Mouse (Mus musculus): ENCODE data around the gene Fbf1.

The Fbf1 gene

DNA sequence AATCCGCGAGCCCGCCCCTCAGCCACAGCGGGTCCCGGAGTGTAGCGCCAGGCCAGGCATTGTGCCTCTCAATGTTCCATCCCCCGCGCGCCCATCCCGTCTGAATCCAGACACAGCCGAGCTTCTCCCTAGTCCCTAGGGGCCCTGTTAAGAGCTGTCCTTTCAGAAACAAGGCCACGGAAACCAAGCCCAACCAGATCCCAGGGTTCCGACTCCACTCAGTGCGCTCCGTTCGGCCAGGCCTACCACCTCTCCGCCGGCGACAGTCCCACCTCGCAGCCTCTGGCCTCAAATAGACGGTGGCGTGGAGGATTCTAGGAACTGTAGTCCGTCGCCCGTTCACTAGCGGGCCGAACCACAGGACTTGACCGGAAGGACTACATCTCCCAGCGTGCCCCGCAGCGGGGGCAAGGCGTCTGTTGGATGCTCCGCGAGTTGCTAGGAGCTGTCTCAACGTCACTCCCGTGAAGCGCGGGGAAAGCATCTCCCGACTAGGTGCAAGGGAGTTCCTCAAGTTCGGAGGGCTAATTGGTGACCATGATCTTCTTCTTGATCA lies at the start of gene Fbf1:
TSS of gene Fbf1 (minus strand) at position 283 of the 556 bp plus-strand sequence.
- peak; percentile 95 for DNase-seq (ENCODE audit: low spot score)

DNA sequence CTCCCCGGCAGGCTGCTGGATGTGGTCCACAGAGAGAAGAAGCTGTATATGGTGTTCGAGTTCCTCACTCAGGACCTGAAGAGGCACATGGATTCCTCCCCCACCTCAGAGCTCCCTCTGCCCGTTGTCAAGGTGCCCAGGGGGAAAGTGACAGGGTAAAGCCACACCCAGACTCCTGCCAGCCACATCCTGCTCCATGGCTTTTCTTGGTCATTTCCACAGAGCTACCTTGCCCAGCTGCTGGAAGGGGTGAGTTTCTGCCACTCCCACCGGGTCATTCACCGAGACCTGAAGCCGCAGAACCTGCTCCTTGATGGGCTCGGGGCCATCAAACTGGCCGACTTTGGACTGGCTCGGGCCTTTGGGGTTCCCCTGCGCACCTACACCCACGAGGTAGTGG lies 48.6 kb upstream of the Fbf1 start:
- no peak for DNase-seq (ENCODE audit: low spot score)

DNA sequence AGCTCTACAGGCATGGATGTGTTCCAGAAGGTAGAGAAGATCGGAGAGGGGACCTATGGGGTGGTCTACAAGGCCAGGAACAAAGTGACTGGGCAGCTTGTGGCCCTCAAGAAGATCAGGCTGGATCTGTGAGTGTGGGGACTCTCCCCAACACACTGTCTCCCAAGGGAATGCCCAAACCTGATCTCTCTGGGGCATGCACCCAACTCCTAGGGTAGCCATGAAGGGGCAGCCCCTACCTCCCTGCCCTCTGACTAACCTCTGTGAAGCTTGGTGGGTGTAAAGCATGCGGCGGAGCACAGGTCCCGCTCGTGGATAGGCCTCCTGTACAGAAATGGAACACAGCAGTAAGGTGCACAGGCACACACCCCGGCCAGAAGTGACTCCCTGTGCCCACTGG lies 48.0 kb upstream of the Fbf1 start:
- DNase-seq (ENCODE audit: low spot score), result no peak

DNA sequence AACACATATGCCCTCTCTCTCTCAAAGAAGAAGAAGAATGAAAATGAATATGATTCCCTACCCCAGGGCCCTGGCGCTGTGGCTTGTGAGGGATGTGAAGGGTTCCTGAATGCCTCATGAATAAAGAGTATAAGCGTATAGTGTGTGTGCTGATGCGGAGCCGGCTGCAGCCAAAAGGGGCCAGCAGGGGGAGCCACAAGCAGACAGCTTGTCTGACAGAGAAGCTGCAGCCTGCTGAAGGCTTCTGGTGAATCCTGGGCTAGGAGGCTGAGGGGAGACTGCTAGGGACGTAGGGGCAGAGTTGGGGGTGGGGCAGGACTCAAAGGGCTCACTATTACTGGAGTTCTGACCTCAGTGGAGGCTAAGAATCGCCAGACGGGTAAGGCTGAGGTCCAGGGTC lies 47.2 kb upstream of the Fbf1 start:
- DNase-seq (ENCODE audit: low spot score), result no peak

DNA sequence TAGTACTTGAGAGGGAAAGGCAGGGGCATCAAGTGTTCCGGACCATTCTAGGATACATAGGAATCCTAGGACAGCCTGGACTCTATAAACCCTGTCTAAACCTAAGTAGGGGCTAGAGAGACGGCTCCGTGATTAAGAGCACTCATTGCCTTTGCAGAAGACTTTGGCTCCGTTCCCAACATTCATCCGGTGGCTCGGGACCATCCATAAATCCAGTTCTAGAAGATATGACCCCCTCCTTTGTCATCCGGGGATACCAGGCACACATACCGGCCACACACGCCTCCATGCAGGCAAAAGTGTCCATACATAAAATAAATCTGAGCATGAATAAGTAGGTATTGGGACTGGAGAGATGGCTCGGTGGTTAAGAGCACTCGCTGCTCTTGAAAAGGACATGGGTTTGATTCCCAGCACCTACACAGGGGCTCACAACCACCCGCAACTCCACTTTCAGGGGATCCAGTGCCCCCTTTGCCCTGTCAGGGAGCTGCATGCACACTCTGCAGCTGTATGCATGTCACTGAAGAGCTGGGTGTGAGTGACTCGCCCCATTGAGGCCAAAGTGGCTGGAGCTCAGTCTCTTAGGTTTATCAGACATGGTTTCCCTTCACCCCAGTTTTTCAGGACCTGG lies 46.0 kb upstream of the Fbf1 start:
- no peak for DNase-seq (ENCODE audit: low spot score)

DNA sequence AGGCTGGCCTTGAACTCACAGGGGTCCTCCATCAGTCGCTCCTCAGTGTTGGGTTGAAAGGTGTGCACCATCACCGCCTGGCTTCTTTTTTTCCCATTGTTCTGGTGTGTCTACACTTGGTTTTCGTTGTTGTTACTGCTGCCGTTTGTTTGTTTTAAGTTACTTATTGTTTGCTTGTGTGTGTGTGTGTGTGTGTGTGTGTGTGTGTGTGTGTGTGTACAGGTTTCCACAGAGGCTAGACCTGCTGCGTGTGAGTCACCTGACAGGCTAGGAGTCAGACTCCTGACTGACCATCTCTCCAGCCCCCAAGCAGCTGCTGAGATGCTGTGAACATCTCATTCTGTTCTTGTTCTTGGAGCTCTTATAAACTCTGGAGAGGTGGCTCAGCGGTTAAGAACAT lies 44.9 kb upstream of the Fbf1 start:
- DNase-seq (ENCODE audit: low spot score), result no peak

DNA sequence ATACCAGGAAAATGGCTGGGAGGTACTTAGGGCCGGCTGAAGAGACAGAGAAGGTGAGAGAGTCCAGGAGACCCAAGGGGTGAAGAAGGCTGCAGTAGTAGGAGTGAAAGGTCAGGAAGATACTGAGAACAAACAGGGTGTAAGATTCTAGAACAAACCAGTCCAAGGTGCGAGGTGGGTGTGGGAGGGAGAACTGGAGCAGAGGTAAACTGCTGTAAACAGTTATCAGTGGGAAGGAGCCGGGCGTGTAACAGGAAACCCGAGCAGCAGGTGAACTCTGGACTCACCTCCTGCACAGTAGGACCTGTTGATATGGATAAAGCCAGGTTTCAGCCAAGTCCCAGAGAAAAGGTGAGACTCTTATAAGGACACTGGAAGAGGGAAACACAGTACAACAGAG lies 42.7 kb upstream of the Fbf1 start:
- no peak for DNase-seq (ENCODE audit: low spot score)

DNA sequence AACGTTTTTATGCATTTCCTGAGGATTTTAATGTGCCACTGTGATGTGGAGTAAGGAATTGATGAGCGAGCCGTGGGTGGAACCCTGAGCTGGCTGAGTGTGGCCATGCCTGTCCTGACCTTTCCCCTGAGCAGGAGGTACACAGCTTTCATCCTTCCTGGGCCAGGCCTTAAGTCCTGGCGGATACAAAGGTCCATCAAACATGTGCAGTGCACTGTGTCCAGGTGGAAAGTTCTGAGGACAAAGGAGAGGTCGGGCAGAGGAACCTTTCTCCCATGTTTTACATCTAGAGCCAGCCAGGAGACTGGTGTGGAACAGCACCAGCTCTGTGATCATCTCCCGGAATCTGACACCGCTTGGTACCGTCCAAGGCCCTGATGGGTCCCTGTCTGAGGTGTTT lies 41.3 kb upstream of the Fbf1 start:
- DNase-seq (ENCODE audit: low spot score), result no peak

DNA sequence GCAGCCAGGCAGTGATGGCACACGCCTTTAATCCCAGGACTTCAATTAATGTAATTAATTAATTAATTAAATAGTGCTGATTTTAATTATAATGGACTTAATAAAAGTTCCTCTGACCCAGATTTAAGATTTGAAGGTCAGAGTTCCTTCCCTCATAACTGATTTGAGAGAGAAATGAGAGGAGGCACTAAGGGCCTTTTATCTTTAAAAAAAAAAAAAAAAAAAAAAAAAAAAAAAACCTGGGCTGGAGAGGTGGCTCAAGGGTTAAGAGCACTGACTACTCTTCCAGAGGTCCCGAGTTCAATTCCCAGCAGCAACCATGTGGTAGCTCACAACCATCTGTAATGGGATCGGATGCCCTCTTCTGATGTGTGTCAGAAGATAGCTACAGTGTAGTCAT lies 40.7 kb upstream of the Fbf1 start:
- DNase-seq (ENCODE audit: low spot score), result no peak

DNA sequence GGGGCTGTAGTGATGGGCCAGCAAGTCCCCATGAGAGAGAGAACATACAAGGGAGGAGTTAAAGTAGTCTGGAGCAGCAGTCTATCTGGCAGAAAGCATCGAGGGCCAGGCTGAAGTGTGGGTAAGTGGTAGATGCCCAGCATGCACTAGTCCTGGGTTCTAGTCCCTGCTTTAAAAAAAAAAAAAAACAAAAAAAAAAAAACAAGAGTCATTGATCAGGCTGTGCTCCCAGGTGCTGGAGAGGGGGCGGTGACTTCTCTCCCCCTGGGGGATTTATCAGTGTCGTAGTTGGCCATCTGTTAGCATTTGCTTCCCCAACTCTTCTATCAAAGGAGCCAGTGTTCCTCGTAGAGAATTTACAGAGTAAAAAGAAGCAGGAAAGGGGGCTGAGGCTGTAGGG lies 38.7 kb upstream of the Fbf1 start:
- DNase-seq (ENCODE audit: low spot score), result no peak

DNA sequence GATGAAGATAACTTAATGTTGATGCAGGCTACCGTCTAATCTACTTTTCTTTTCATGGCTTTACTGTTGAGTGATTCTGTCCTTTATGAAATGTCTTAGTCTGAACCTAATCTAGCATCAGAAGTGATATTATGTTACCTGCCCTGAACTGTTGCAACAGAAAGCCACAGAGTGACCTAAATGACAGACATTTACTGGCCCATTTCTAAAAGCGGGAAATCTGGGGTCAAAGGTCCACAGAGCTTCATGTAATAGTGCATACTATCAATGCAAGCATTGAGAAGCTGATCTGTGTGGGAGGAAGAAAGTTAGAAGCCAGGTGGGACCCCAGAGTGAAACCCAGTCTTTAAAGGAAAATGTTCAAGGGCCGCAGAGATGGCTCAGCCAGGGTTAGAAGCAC lies 35.2 kb upstream of the Fbf1 start:
- no peak for DNase-seq (ENCODE audit: low spot score)

DNA sequence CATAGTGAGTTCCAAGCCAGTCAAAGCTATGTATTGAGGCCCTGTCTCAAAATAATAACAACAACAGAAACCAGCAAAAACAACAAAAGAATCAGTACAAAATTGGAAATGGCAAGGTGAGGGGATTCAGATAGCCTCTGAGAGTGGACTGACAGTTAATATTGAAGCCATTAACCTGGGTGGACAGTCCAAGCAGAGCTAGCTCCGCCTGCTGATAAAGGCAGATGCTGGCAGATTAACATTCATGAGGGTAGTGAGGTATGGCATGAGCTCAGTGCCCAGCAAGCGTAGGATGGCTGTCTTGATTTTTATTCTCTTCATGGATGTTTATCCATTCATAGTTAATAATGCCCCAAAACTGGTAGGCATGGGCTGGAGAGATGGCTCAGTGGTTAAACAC lies 33.2 kb upstream of the Fbf1 start:
- no peak for DNase-seq (ENCODE audit: low spot score)

DNA sequence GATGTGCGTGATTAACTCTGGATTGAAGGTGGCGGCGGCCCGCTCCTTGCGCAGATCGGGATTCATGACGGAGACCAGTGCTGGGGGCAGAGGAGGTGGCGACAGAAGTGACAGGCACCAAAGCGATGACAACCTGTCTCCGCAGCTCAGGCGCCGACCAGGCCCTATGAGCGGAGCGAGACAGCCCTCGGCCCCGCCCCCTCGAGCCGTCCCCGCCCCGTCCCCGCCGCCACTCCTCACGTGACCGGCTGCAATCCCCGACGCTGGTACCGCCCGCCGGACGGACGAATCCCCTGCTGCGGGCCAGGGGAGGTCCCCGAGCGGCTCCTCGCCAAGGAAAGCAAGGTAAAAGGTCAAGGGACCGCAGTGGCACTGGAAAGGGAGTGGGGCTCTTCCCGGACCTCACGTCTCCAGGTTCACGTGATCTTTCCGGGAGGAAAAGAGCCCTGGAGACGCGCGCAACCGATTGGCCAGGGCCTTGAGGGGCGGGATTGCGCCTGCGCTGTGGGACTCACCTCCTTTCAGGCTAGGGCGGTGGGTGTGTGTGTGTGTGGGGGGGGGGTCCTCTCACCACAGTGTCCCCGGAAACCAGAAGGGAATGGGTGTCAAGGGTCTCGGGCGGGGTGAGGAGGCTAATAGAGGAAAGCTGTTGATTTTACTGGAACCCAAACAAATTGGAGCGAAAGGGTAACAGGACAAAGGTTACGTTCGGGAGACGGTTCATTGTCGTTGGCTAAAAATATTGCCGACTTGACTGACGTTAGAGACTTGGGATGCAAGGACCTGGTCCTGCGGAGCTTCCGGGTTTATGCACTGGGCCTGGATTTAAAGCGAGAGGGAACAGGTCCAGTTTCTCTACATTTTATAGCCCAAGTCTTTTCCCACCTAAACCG lies 30.9 kb upstream of the Fbf1 start, which contains the start of the genes Ten1 and Acox1:
TSS of gene Ten1 (plus strand) at position 217 of the 893 bp plus-strand sequence.
TSS of gene Acox1 (minus strand) at position 407 of the 893 bp plus-strand sequence.
- DNase-seq (ENCODE audit: low spot score), result peak; percentile 97

DNA sequence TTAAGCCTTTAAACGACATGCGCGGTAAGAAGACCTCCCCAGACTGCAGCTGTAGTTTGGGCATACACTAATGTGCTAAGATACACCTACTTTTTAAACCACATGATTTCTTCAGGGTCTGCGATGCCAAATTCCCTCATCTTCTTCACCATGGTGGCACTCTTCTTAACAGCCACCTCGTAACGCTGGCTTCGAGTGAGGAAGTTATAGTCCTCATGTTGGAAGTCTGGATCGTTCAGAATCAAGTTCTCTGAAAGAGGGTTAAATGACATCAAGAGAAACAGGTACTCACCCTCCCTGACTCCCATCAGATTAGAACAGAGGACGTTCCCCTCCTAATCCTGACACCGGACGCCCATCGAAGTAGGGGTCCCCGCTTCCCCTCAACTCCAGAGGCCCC lies 30.2 kb upstream of the Fbf1 start:
- DNase-seq (ENCODE audit: low spot score), result no peak

DNA sequence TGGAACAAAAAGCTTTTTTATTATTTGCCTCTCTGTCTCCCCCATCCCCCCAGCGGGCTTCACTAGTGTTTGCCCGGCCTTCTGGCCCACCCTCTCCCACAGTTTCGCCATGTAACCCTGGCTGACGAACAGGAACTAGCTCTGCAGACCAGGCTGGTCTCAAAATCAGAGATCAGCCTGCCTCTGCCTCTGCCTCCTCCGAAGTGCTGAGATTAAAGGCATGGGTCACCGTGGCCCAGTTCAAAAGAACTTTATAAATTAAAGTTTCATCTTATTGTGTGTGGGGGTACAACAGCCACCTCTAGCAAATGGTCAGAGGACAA lies 29.6 kb upstream of the Fbf1 start:
- DNase-seq (ENCODE audit: low spot score), result no peak

DNA sequence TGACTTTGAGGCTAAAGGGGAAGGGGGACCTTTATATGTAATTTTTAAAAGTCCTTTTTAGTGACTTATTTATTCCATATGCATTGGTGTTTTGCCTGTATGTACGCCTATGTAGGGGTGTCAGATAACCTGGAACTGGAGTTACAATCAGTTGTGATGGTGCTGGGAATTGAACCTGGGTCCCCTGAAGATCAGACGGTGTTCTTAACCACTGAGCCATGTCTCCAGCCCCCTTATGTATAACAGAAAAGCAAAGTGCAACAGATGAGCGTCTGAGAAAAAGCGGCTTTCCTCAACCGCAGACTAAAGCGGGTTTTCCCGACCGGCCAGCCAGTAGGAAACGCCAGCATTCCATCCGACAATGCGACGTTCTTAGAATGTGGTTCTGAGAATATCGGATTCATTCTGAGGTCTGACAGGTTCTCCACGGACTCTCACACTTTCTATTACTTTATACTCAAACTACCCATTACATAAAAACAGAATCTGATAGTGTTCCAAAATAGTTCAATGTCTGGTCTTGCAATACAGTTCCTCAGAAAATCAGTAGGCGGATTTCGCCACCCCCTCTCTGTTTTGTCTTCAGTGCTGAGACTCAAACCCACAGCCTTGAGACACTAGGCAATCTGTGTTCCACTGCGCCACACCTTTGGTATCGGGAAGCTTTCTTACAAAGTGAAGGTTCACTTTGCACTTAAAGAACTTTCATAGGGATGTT lies 29.1 kb upstream of the Fbf1 start:
- DNase-seq (ENCODE audit: low spot score), result no peak

DNA sequence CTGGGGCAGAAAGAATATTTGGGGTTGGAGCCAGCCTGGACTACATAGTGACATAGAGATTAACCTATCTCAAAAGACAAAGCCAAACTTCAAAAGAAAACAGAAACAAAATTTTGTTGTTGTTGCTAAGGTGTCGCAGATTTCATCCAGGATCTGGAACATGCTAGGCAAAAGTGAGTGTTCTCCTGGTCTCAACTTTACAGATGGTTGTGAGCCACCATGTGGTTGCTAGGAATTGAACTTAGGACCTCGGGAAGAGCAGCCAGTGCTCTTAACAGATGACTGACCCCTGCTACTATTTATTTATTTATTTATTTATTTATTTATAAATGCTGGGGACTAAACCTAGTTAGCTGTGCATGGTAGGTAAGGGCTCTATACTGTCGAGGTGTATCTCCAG lies 28.4 kb upstream of the Fbf1 start:
- no peak for DNase-seq (ENCODE audit: low spot score)

DNA sequence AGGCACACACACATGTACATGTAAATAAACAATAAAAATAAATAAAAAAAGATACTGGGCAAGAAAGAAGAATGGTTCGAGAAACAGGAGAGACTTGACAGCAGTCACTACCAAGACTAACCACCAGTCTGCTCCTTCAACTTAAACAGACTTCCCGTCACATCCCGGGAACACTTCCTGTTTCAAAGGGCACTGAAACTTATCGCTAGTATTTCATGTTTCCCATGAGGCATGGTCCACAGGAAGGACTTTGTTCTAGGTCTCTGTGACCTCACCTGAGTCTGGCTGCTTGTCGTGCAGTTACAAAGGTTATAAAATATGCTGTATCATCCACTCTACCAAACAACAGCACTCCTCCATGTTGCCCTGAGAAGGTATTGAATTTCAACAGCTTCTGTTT lies 27.3 kb upstream of the Fbf1 start:
- no peak for DNase-seq (ENCODE audit: low spot score)

DNA sequence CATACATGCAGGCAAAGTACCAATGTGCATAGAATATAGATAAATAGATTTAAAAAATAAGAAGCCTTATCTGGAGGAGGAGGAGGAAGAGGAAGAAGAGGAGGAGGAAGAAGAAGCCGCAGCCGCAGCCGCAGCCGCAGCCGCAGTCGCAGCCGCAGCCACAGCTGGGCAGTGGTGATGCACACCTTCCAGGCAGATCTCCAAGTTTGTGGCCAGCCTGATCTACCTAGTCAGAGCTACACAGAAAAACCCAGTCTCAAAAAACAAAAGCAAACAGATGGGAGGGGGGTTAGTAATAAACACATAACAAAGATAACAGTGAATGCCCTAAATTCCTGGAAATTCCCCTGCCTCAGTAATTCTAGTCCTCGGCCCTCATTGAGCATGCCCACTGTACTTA lies 26.7 kb upstream of the Fbf1 start:
- DNase-seq (ENCODE audit: low spot score), result no peak

DNA sequence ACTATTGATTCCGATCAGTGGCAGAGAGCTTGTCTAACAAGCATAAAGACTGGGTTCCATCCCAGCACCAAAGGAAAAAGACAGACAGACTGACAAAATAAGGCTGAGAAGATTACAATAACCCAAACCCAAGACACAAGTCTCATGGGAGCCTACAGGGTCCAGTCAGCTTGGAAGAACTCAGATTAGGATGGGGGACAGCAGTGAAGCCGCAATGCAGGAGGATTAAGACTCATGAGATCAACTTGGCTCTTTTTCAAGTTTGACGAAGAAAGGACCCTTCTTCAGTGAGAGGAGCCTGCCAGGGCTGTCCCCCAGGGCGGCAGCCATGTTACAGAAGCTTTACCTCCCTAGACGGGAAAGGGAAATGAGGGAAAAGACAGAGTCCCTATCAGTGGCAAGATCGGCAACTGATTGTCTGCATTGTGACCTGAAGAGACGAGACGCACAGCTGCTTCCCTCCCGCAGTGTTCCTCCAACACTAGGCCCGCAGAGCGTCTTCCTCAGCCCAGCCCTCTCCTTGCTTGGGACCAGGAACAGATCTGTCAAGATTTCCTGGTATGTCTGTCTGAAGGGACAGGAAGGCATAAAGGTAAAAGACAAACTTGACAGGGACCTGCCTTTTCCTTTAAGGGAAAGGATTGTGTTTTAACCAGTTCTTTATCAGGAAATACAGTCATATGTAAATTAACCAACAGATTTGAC lies 19.4 kb upstream of the Fbf1 start:
- no peak for DNase-seq (ENCODE audit: low spot score)

DNA sequence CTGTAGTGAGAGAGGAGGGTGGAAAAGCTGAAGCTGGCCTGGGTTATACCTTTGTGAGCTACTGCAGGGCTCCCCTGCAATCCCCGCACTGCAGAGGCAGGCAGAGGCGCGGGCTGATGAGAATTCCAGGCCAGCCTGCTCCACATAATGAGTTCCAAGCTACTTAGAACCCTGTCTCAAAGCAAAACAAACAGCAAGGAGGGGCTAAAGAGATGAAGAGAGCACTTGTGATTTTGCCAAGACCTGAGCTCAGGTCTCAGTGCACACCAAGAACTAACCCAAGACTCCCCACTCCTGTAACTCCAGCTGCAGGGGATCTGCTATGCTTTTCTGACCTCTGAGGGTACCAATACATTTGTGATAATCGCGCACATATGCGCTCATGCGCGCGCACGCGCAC lies 18.4 kb upstream of the Fbf1 start:
- no peak for DNase-seq (ENCODE audit: low spot score)

DNA sequence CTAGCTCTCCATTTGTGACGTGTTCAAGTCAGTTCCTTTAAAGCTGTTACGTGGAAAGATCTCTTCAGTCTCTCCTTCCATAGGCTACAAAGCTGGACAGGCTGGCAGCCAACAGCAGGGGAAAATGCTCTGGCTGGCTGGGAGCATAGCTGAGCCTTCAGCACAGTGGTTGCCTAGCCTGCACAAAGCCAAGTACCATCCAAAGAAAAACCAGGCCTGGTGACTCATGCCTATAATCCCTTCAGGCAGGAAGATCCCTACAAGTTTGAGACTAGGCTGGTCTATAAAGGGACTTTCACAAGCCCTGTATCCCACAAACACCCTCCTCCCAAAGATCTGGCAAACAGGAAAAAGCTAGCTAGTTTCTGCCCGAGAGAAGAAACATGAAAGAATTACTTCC lies 17.9 kb upstream of the Fbf1 start:
- no peak for DNase-seq (ENCODE audit: low spot score)

All from testis, postnatal 14 days (tissue).